Mouse (Mus musculus): Measurements from ENCODE around the gene Cbx4.

DNA sequence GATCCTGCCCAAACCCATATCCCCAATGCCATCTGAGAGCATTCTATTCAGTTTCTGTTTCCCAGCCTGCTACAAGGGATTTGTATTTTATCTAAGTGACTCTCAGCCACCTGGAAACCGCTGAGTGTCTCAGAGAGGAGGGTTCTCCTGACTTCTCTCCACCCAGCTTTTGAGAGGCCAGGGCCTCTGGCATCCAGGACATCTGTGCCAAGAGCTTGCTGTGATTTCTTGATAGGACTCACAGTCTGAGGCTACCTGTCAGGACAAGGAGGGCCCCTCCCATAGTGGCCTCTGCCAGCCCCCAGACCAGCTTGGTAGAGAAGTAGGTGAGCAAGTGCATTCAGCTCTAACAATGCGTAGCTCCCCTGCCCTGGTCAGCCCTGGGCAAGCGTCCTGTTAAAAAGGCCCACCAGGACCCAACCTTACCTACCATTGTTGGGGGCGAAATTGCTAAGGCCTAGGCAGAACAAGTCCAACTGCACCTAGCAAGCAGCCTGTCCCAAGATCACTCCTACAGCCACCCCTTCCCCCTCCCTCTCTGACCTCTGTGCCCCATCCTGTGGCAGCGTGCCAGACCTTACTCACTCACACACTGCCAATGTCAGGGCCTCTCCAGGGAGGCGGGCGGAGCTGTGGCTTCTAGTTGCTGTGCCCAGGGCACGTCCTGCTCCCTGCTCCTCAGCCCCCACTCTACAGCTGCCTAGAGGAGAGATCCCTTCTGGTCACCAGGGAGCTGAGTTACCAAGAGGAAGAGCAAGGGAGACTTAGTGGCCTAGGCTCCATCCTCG lies 41.9 kb upstream of the Cbx4 start:
- no peak for TF ChIP-seq CTCF (IDR thresholded peaks at IDR 0.05; ENCODE audit: low read depth)
- TF ChIP-seq EP300 (IDR thresholded peaks at IDR 0.05; ENCODE audit: low read depth), result peak; percentile 25; the same call in 1 of the 2 replicates

All from heart, postnatal 0 days (tissue).